Mouse (Mus musculus): ENCODE data around the gene Cacna1e. TPM values are rescaled to one million over a fixed set of nuclear protein-coding genes. Genes with fewer than 3 reads are reported as not detected.

Cacna1e gene
- total RNA-seq, 2 experiments from 2014 or later, result 134 to 151 TPM

DNA sequence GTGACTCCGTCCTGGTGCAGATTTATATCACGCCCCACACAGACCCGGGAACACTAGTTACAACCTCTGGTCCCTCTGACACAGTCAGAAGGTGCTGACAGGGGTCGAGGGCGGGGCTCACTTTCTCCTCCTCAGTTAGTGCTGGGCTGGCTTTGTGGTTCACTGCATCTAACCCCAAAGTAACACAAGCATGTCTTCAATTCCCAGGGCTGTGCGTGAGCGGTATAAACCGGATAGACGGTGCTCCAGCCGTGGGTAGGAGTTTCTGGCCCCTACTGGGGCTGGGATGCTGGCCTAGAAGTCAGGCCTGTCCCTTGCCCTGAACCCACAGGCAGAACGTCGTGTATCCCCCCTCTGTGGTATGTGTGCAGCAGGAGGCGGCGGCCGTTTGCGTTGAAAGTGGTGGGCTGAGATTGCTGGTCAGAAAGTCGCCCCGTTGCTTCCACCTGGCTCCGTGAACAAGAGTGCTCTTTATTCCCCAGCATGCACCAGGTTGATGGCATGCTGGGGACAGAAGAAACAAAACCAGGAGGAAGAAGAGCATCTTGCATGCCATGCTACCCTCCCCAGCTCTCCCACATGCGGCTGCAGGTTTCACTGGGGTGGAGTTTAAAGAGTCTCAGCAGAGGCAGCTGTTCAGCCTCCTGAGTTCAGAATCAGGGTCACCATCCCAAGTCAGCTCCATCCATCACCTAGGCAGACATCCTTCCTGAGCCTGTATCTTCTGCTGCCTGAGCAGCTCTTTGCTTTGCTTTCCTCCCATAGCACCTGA lies 467.7 kb downstream of the Cacna1e start:
- no peak for DNase-seq (ENCODE audit: low spot score in 2 of 2)

DNA sequence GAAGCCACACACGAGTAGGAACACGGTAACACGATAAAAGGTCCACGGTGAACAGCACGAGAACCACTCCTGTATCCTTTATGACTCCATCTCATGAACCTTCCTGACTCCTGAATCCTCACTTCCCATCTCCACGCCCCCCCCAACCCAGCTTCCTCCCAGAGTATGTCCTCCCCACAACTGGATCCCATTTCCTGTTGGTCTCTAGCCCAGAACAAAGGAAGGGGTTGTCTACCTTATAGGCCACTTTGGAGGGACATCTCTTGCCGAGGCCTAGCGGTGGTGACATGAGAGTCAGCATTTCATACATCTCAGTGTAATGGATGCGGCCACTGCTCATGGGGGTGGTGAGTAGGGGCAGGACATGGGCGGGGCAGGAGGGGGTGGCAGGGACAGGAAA lies 468.5 kb downstream of the Cacna1e start:
- no peak for DNase-seq (ENCODE audit: low spot score in 2 of 2)

DNA sequence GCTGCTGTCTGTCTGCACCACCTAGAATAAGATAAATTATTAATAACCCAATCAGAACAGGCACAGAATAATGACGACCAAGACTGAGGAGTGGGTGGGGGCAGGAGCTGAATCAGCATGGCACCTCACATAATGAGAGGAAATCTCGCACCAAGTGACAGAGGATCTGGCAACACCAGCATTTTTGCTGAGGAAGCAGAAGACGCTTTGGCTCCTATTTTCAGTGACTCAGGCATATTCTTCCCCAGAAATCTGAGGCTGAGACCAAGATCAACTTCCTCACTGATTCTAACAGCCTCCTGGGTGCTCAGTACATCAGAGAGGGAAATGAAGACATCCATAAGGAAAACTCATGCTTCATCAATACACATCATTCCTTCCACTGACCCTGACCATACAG lies 471.2 kb downstream of the Cacna1e start:
- DNase-seq (ENCODE audit: low spot score in 2 of 2), result no peak

DNA sequence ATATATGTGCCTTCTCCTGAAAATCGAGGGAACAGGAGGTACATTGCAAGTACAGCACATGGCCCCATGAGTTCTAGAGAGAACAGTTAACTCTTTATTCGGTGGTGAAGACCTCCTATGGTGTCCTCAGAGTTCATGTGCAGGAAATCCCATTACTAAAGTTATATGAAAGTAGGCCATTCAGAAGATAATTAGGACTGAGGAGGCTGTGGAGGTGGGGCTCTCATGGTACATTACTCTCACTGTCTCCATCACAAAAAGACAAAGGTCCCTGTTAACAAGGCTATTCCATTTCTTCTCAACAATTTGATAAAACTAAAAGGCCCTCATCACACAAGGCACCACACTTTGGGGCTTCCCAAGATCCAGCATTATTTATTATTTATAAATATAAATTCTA lies 475.2 kb downstream of the Cacna1e start:
- no peak for DNase-seq (ENCODE audit: low spot score in 2 of 2)

DNA sequence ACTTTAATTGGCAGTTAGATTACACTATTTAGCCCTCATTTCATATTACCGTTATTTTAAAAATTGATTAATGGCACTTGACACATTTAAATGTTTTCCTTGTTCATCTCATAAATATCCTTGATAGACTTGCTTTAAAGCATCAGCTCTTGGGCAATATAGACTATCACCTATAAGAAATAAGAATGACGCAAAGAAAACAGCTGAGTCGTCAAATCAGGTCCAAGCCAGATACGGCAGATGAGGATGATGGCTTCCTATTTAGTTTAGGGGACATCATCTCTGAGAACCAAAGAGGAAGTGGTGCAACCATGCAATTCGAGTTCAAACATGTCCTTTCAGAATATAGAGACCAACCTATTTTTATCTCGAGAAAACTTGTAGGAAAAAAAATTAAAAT lies 492.3 kb downstream of the Cacna1e start:
- no peak for DNase-seq (ENCODE audit: low spot score in 2 of 2)

Other genes starting within 250 kb of the Cacna1e start
- 10 to 100 TPM; 16.5 to 21.5 TPM for gene Ier5, start 215.1 kb upstream of the Cacna1e start, total RNA-seq (2021)